Mouse (Mus musculus) cerebellum, adult 2 months (tissue): Measurements from ENCODE around the gene Vmn2r85. TPM values are rescaled to one million over a fixed set of nuclear protein-coding genes. Genes with fewer than 3 reads are reported as not detected.
"Not testable (repeated sequence)": the region's sequence is repeated elsewhere in the genome, so short reads cannot be mapped to it uniquely, and the experiment has no call there.

ENCODE experiments used
- DNase-seq, 2 experiments: peaks; one replicate each; pipeline ENCODE4 v3.0.0; 2021
- H3K27ac ChIP-seq: fragments of 200-500 bp; 2 replicates; pipeline ENCODE4 v1.5.1; 2012; ENCODE audit warnings: low read length, control low read depth, inconsistent platforms; ENCODE audit not compliant: insufficient read depth
- H3K27me3 ChIP-seq: fragments of 200-500 bp; 2 replicates; pipeline ENCODE4 v1.6.1; 2012; ENCODE audit warnings: inconsistent platforms, mild to moderate bottlenecking, low read length, moderate library complexity; ENCODE audit not compliant: control insufficient read depth, insufficient read depth
- H3K4me1 ChIP-seq: fragments of 200-500 bp; 2 replicates; pipeline ENCODE4 v1.6.1; 2011; ENCODE audit warnings: low read length; ENCODE audit not compliant: control insufficient read depth, insufficient read depth
- H3K4me3 ChIP-seq: fragments of 200-500 bp; replicated peaks from 2 replicates; pipeline ENCODE3; 2011; ENCODE audit warnings: mild to moderate bottlenecking, low read depth, low read length, control low read depth; ENCODE audit not compliant: insufficient read depth
- CTCF ChIP-seq: fragments of 200-500 bp; IDR thresholded peaks from 2 replicates; pipeline ENCODE4 v1.5.1; 2011; ENCODE audit warnings: low read depth, mild to moderate bottlenecking, control low read depth, low read length, moderate library complexity, borderline replicate concordance; ENCODE audit not compliant: insufficient read depth
- POLR2A ChIP-seq: fragments of 200-500 bp; IDR thresholded peaks from 2 replicates; pipeline ENCODE4 v1.6.1; 2011; ENCODE audit warnings: low read length, control low read depth, borderline replicate concordance; ENCODE audit not compliant: insufficient read depth
- WGBS: fragments of 180-500 bp; shearing (Covaris S2); methylation state at CpG from one replicate; pipeline ENCODE4 v1.1.7; 2018; 5-methylcytosine and 5-hydroxymethylcytosine counted together
- polyA plus RNA-seq: library from polyadenylated mRNA; depleted of rRNA; stranded (reverse); fragments of >200 nt; gene quantifications from 2 replicates; pipeline ENCODE4 v1.2.3, GENCODE M21; 2012; rRNA removed

The Vmn2r85 gene
- polyA plus RNA-seq: 0.13 and 0.20 TPM in 2 replicates

DNA sequence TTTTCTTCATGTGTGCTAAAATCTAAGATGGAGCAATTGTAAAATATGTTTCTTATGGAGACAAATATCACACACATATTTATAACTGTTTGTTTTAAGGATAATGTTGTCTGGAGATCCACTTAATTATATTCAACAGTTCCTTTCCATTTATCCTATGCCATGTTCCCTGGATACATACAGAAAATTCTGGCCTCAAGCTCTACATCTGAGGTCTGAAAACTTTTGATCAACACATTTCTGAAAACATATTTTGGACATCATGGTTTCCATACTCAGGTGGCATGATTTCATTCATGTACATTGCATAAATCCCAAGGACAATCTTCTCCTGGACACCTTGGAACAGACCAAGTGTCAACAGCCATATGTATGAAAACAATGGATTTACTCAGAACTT, at the start of gene Vmn2r85:
Vmn2r85 (minus strand) TSS at position 101 of the 400 bp plus-strand sequence.
- not testable (repeated sequence) for H3K27ac ChIP-seq, H3K4me1 ChIP-seq, H3K27me3 ChIP-seq, DNase-seq, H3K4me3 ChIP-seq

DNA sequence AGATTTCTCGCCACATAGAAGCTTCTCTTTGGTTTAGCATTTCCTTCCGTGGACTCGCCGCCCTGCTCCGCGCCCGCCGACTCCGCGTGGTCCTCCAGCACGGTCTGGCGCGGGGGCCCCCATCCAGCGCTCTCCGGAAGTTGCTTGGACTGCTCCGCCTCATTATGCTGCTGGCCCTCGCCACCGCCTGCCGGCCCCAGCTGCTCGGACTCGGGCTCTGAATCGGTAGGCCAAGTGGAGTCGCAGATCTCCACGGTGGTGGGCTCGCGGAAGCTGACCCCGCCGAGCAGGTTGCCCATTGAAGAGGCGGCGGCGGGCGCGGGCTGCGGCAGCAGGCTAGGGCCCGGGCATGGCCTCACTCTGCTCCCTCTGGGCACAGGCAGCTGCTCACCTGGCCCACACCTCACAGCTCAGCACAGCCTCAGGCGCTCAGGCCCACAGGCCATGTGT, 40.8 kb upstream of the Vmn2r85 start:
- Histone ChIP-seq H3K4me1 (no peaks in the 10 kb centered on the region), H3K27me3 (no peaks in the 10 kb centered on the region), H3K4me3 (peak overlapping the region; percentile 1), H3K27ac (no peak overlapping the region)
- peak; percentile 2 to 14 for DNase-seq
- no peak for TF ChIP-seq CTCF
- 7% methylated on average over 35 of the region's 36 CpGs for WGBS

DNA sequence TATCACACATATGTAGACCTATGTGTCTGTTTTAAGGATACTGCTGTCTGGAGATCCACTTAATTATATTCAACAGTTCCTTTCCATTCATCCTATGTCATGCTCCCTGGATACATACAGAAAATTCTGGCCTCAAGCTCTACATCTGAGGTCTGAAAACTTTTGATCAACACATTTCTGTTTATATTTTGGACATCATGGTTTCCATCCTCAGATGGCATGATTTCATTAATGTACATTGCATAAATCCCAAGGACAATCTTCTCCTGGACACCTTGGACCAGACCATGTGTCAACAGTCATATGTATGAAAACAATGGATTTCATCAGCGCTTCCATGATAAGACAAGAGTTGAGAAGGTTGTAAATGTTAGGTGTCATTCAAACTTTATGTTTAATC, 26.4 kb upstream of the Vmn2r85 start, which contains the start of gene Vmn2r86:
Vmn2r86 (minus strand) TSS at position 101 of the 400 bp plus-strand sequence.
- WGBS: 92% methylated on average over 1 of the region's 1 CpGs
- not testable (repeated sequence) for H3K4me1 ChIP-seq, H3K27ac ChIP-seq, DNase-seq, H3K27me3 ChIP-seq, H3K4me3 ChIP-seq

DNA sequence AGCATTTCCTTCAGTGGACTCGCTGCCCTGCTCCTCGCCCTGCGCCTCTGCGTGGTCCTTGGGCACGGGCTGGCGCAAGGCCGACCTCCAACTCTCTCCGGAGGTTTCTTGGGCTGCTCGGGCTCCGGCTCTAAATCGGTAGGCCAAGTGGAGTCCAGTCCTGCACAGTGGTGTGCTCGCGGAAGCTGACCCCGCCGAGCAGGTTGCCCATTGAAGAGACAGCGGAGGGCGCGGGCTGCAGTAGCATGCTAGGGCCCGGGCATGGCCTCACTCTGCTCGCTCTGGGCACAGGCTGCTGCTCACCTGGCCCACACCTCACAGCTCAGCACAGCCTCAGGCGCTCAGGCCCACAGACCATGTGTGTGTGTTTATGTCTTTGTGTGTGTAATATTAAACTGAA, 15.3 kb upstream of the Vmn2r85 start:
- no peak overlapping the region for H3K4me3 ChIP-seq
- no peaks in the 10 kb centered on the region for H3K27me3 ChIP-seq
- no peak for DNase-seq
- 93% methylated on average over 21 of the region's 21 CpGs for WGBS
- H3K4me1 ChIP-seq: no peaks in the 10 kb centered on the region
- no peak overlapping the region for H3K27ac ChIP-seq
- TF ChIP-seq POLR2A (no peak), CTCF (no peak)

DNA sequence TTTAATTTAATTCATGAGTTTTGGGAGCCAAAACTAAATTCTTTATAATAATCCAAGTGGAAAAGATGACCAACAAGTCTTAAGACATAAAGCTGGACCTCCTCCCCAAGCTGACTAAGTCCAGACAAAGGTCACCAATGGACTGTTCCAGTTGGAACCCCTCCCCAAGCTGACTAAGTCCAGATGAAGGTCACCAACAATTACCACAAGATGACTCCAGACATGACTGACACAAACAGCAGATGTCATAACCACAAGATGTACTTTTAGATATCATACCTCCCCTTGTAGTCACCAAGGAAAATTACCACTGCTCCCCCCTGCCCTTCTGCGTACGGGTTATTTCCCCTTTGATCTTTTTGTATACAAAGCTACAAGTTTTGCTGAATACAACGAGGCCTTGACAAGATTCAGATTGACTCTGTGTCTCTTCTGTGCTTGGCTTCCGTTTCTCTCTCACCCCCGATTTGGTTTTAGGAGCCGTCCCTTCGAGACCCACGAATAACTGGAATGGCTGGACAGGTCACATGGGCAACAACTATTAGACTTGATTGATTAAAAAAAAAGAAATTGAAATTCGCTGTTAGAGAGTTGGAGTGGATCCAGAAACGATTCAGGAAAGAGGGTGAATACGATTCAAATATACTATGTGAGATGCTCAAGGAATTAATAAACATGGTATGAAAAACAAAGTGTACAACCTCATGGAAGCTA, 4.8 kb upstream of the Vmn2r85 start:
- not testable (repeated sequence) for H3K4me3 ChIP-seq, DNase-seq, H3K27me3 ChIP-seq, H3K27ac ChIP-seq, H3K4me1 ChIP-seq
- WGBS: 79% methylated on average over 11 of the region's 11 CpGs

DNA sequence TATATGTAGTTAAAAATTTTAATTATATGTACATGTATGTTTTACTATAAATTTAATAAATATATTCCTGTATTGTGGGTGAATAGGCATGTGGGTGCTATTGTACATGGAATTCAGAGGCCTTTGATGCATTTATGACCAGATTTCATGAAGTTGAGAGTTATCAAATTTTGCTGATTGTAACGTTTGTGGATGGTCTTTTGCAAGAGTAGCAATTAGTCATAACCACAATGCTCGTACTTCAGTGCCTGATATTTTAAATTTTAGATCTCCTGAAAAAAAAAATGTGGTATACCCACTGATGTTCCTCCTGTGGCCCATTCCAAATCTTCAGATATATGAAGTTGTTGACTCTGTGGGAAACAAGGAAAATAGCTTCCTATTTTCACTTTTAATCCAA, 7.1 kb downstream of the Vmn2r85 start:
- H3K27ac ChIP-seq, H3K27me3 ChIP-seq, DNase-seq: not testable (repeated sequence)

DNA sequence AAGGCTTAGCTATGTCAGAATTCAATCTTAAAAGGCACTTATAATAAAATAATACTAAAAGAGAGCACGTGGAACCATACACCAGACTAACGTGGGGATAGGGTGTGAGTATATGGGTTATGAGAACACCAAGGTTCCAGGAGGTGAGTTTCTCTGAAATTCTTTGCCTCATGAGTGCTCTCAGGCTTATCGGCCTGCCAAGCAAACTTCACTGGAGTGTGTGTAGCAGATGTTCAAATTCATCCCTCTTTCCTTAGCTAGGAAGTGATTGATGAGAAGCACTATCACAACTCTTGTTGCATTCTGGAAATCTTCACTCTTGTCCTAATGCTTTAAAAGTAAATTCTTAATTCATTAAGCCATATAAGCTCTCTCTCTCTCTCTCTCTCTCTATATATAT, 9.1 kb downstream of the Vmn2r85 start:
- 76% methylated on average over 3 of the region's 3 CpGs for WGBS
- Histone ChIP-seq H3K4me1 (no peaks in the 10 kb centered on the region), H3K4me3 (no peak overlapping the region), H3K27me3 (no peaks in the 10 kb centered on the region), H3K27ac (no peak overlapping the region)
- no peak for DNase-seq
- TF ChIP-seq CTCF (no peak), POLR2A (no peak)

More for the DNA sequence above, 7.1 kb downstream of the Vmn2r85 start:
- H3K4me3 ChIP-seq, H3K4me1 ChIP-seq: not testable (repeated sequence)
- 77% methylated on average over 2 of the region's 2 CpGs for WGBS

DNA sequence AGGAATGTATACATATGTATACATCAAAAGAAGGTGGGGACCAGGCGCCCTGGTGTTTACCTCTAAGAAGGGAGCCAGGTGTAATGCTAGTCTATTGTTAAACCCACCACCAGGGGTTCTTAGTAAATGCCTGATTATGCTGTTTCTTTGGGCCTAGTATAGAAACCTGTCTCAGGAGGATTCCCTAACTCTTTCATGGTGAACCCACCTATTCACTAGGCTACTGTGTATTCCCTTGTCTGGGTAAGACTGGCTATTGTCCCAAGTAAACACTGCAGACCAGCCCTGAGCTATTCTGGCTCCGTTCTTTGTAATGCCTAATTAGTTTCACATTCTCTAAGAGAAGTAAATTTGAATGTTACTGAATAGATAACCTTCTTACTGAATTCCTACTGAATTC, 9.5 kb downstream of the Vmn2r85 start:
- H3K27me3 ChIP-seq, H3K27ac ChIP-seq, DNase-seq, H3K4me1 ChIP-seq, H3K4me3 ChIP-seq: not testable (repeated sequence)
- 52% methylated on average over 2 of the region's 2 CpGs for WGBS

DNA sequence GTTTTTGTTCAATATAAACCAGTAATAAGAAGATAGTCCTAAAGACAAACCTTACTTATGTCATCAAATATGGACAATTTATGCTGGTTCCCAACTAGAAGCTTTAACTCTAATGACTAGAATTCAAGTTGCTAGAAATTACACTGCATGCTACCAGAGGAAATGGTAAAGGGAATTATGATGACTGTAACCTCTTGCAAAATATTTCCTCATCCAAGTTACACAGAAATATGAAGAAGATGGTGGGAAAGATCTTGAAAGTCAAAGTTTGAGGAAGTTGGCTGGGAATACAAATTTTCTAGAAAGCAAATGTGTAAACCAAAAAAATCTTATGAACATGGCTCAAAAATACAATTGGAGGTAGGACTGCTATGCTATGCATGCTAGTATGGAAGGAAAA, 13.2 kb downstream of the Vmn2r85 start:
- not testable (repeated sequence) for DNase-seq, H3K27me3 ChIP-seq

DNA sequence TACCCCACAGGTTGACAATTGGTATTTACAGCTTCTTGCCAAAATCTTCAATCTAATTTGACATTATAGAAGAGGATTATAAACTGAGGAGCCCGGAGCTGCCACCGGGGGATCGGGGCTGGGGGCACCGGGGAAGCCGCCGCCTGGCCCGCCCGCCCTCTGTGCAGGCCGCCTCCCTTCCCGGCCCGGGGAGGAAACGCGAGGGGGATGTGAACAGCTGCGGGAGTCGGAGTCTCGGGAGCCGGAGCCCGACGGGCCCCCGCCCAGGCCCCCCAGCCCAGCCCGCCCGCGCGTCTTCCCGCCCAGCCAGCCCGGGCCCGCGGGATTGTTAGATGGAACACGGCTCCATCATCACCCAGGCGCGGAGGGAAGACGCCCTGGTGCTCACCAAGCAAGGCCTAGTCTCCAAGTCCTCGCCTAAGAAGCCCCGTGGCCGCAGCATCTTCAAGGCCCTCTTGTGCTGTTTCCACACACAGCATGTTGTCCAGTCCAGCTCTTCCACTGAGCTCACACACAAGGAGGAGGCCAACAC, 17.3 kb downstream of the Vmn2r85 start:
- not testable (repeated sequence) for H3K27me3 ChIP-seq, H3K4me3 ChIP-seq, DNase-seq, H3K27ac ChIP-seq, H3K4me1 ChIP-seq
- WGBS: 75% methylated on average over 28 of the region's 35 CpGs

More for the DNA sequence above, 13.2 kb downstream of the Vmn2r85 start:
- H3K27ac ChIP-seq, H3K4me1 ChIP-seq, H3K4me3 ChIP-seq: not testable (repeated sequence)
